Mouse (Mus musculus) heart, embryonic 15.5 days (tissue): ENCODE measurements at regions not wholly inside any gene's neighbourhood (a gene's known extent, or its start where the extent isn't known, plus 50 kb on each side); places are given as distances from the start of the nearest gene placed in this dataset.

Experiments used
- ATAC-seq: fragments of 200-750 bp; cut with Nextera tagmentation; replicated peaks from 2 replicates; pipeline ENCODE4 v1.8.0; 2017; ENCODE audit warnings: low read depth, moderate TSS enrichment; ENCODE audit not compliant: insufficient number of reproducible peaks, insufficient read depth, low FRiP score
- H3K27ac ChIP-seq: fragments of 300-500 bp; sonication (generic); 2 replicates; pipeline ENCODE4 v1.5.1; 2015; ENCODE audit warnings: mild to moderate bottlenecking, inconsistent platforms
- H3K27me3 ChIP-seq: fragments of 300-500 bp; sonication (generic); 2 replicates; pipeline ENCODE4 v1.6.1; 2015; ENCODE audit warnings: inconsistent platforms
- H3K36me3 ChIP-seq: fragments of 300-500 bp; sonication (generic); 2 replicates; pipeline ENCODE4 v1.6.1; 2015; ENCODE audit warnings: mild to moderate bottlenecking, inconsistent platforms
- H3K4me1 ChIP-seq: fragments of 300-500 bp; sonication (generic); replicated peaks from 2 replicates; pipeline ENCODE4 v1.6.1; 2015; ENCODE audit warnings: inconsistent platforms
- H3K4me2 ChIP-seq: fragments of 300-500 bp; sonication (generic); 2 replicates; pipeline ENCODE4 v1.6.1; 2015; ENCODE audit warnings: inconsistent platforms, mild to moderate bottlenecking, moderate library complexity
- H3K4me3 ChIP-seq: fragments of 300-500 bp; sonication (generic); 2 replicates; pipeline ENCODE4 v1.5.1; 2015; ENCODE audit warnings: mild to moderate bottlenecking, inconsistent platforms
- H3K9ac ChIP-seq: fragments of 300-500 bp; sonication (generic); 2 replicates; pipeline ENCODE4 v1.6.1; 2015; ENCODE audit warnings: mild to moderate bottlenecking, inconsistent platforms
- H3K9me3 ChIP-seq: fragments of 300-500 bp; sonication (generic); replicated peaks from 2 replicates; pipeline ENCODE4 v1.6.1; 2016; ENCODE audit warnings: inconsistent platforms
- WGBS: fragments of 180-500 bp; shearing (Covaris S2); methylation state at CpG from one replicate; pipeline ENCODE4 v1.1.7; 2015; ENCODE audit warnings: mixed read lengths; 5-methylcytosine and 5-hydroxymethylcytosine counted together

DNA sequence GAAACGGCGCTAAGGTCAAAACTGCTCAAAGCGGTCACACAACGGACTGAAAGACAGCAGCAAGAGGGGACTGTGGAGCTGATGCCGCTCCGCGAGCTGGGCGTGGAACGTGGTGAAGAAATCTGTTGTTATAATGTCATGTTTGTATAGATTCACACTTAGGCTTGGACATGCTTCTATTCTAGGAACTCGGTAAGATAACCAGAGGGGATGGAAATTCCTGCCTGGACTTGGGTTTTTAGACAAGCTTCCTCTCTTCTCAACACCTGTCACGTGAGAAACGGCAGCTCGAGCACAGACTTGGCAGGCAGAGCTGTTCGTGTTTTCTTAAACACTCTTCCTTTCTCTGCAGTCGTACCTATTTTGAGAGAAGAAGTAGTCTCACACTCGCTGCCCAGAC lies 307.5 kb downstream of the Ndfip2 start:
- 0 out of 2 replicates have a peak overlapping the region, but pooled peaks have one; percentile 21 for H3K9ac ChIP-seq
- H3K27ac ChIP-seq = peak overlapping the region; percentile 90
- peak overlapping the region; percentile 41 for H3K4me3 ChIP-seq
- peak; percentile 76 for ATAC-seq
- no peaks in the 10 kb centered on the region for H3K9me3 ChIP-seq
- H3K27me3 ChIP-seq = no peaks in the 10 kb centered on the region
- H3K4me1 ChIP-seq = 0 out of 2 replicates have a peak, but pooled peaks cover 2% of the 10 kb centered on the region
- no peaks in the 10 kb centered on the region for H3K36me3 ChIP-seq
- H3K4me2 ChIP-seq = peak overlapping the region; percentile 61
- 22% methylated on average over 16 of the region's 16 CpGs for WGBS

DNA sequence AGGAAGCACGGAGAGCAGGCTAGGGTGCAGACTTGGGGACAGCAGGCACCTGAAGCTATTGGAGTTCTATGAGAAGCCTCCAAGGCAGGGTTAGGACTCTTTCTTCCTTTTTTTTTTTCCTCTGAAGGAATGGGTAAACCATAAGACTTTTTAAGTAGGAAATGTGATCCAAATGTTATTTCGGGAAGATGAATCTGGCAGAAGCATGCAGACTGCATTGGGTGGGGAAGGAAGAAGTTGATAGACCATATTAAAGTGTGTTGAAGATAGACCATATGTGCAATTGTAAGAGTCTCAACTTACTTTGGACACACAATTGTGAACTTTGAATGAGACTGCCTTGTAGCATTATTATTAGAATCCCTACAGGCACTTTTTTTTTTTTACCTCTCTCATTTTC lies 304.5 kb downstream of the Ndfip2 start:
- Histone ChIP-seq H3K4me1 (0 out of 2 replicates have a peak, but pooled peaks cover 2% of the 10 kb centered on the region), H3K9ac (no peak overlapping the region), H3K36me3 (no peaks in the 10 kb centered on the region), H3K4me3 (no peak overlapping the region), H3K27me3 (no peaks in the 10 kb centered on the region), H3K27ac (no peak overlapping the region), H3K9me3 (no peaks in the 10 kb centered on the region), H3K4me2 (no peak overlapping the region)
- 92% methylated on average over 2 of the region's 2 CpGs for WGBS
- no peak for ATAC-seq

DNA sequence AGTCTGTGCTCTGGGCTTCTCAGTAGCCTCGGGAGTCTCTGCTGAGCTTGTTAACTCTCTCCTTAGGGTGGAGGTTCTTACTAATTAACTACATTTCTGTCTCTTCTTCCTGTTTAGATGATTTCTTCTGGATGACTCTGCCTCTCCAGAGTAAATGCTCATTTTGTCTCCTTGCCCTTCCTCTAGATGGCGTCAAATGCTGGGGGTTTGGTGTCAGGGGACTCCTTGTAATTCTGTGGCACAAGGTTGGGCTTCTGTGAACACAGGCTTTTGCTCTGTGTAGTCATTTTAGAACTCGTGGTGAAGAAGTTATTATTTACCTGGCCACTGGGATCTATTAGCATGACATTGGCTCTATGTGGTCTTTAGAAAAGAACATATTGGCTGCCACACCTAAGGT lies 298.4 kb downstream of the Ndfip2 start:
- H3K27me3 ChIP-seq = no peaks in the 10 kb centered on the region
- H3K9ac ChIP-seq = no peak overlapping the region
- H3K9me3 ChIP-seq = no peaks in the 10 kb centered on the region
- H3K4me2 ChIP-seq = no peak overlapping the region
- H3K36me3 ChIP-seq = no peaks in the 10 kb centered on the region
- H3K4me3 ChIP-seq = no peak overlapping the region
- ATAC-seq = no peak
- WGBS = 54% methylated on average over 3 of the region's 3 CpGs
- 0 out of 2 replicates have a peak, but pooled peaks cover 4% of the 10 kb centered on the region for H3K4me1 ChIP-seq
- H3K27ac ChIP-seq = no peak overlapping the region

DNA sequence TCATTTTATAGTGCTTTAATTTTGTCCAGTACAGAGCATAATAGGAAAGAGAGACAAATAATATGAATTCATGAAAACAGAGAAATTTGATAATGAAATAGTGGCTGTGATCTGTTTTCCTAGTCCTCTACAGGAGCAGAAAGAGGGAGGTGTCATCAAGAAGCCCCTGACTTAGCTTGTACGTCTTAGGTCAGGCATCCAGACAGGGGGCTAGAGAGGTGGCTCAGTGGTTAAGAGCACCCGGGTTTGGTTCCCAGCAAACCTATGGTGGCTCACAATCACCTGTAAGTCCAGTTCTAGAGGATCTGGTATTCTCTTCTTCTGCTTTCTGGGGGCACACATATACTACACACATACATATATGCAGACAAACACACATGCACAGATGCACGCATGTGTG lies 285.7 kb downstream of the Ndfip2 start:
- Histone ChIP-seq H3K4me2 (no peak overlapping the region), H3K27me3 (no peaks in the 10 kb centered on the region), H3K4me3 (no peak overlapping the region), H3K9ac (no peak overlapping the region), H3K9me3 (no peaks in the 10 kb centered on the region), H3K27ac (no peak overlapping the region), H3K36me3 (no peaks in the 10 kb centered on the region), H3K4me1 (0 out of 2 replicates have a peak, but pooled peaks cover 3% of the 10 kb centered on the region)
- no peak for ATAC-seq
- 88% methylated on average over 3 of the region's 3 CpGs for WGBS

DNA sequence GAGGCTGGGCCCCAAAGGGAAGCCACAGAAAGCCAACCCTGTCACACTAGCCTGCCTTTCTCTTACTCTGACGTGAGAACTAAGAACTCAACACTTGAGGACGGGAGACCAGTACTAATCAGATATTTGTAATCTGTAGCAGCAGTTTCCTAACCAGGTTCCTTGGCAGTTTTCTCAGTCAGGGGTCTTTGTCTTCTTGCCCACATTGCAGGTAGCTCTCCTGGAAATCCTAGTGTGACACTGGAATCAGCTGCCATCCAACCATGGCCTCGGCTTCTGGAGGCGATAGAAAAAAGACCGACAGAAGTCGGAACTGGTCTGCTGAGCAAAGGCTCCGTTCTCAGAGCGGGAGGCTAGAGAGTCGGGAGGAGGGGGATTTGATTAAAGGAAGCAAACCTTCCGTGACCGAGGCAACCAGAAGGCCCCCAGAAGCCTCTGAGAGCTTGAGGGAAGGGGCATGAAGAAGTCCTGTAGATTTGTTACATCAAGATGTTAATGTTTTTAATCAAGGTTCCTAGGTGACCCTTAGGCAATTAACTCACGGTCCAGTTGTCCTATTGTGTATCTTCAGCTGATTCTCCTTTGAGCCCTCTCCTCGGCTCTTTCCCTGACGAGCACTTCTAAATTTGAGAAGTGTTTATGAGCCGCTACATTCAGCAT lies 284.2 kb downstream of the Ndfip2 start:
- Histone ChIP-seq H3K4me3 (peak overlapping the region; percentile 23), H3K27ac (no peak overlapping the region), H3K4me1 (0 out of 2 replicates have a peak, but pooled peaks cover 3% of the 10 kb centered on the region), H3K27me3 (no peaks in the 10 kb centered on the region), H3K9me3 (no peaks in the 10 kb centered on the region), H3K4me2 (peak overlapping the region; percentile 49), H3K36me3 (no peaks in the 10 kb centered on the region), H3K9ac (no peak overlapping the region)
- WGBS = 27% methylated on average over 15 of the region's 15 CpGs
- ATAC-seq = no peak

DNA sequence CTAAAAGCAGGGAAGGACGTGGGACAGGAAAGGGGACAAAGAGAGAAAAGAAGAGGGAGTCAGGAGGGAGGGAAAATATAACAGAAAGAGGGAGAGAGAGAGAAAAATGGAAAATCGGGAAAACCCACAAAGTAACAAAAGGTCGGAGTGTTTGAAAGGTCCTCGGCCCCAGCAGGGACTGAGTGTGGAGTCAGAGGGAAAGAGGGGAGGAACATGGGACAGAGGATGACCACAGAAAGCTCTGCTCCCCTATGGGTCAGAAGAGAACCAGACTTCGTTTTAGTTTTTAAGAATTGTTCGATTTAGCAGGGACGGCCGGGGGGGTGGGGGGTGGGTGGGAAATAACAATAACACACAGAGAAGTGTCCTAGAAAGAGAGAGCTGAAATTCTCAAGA lies 283.7 kb downstream of the Ndfip2 start:
- H3K36me3 ChIP-seq = no peaks in the 10 kb centered on the region
- no peaks in the 10 kb centered on the region for H3K27me3 ChIP-seq
- ATAC-seq = no peak
- WGBS = 70% methylated on average over 8 of the region's 8 CpGs
- no peak overlapping the region for H3K4me2 ChIP-seq
- no peak overlapping the region for H3K9ac ChIP-seq
- no peak overlapping the region for H3K27ac ChIP-seq
- no peaks in the 10 kb centered on the region for H3K9me3 ChIP-seq
- H3K4me3 ChIP-seq = no peak overlapping the region
- 0 out of 2 replicates have a peak, but pooled peaks cover 3% of the 10 kb centered on the region for H3K4me1 ChIP-seq

DNA sequence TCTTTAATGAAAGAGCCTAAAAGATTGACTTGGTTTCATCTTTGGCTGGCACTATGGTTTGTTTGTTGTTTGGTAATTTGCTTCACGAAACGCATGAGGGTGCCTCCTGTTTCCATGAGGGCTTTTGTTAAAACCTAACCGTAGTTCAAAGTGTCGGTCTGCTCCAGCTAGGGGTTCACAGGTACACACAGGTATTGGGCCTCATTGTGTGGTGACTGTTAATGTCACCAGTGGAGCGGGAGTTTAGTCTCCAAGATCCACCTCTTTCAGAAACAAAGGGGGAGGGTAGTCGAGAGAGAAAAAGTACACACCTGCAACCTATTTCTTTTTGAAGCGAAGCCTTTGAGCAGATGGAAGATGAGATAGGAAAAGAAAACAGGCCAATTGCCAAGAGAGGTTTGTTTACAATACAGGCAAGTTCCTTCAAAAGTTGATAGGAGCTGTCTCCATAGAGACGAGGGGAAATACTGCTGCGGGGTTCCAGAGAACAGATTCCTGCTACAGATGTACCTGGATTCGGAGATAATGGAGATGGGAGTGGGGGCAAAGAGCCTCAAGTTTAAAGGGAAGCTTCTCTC lies 273.9 kb downstream of the Ndfip2 start:
- H3K27me3 ChIP-seq = no peaks in the 10 kb centered on the region
- no peaks in the 10 kb centered on the region for H3K36me3 ChIP-seq
- WGBS = 60% methylated on average over 10 of the region's 10 CpGs
- ATAC-seq = no peak
- H3K4me1 ChIP-seq = no peaks in the 10 kb centered on the region
- no peak overlapping the region for H3K4me2 ChIP-seq
- H3K27ac ChIP-seq = no peak overlapping the region
- no peak overlapping the region for H3K4me3 ChIP-seq
- 0 out of 2 replicates have a peak, but pooled peaks cover 5% of the 10 kb centered on the region for H3K9me3 ChIP-seq
- H3K9ac ChIP-seq = no peak overlapping the region

DNA sequence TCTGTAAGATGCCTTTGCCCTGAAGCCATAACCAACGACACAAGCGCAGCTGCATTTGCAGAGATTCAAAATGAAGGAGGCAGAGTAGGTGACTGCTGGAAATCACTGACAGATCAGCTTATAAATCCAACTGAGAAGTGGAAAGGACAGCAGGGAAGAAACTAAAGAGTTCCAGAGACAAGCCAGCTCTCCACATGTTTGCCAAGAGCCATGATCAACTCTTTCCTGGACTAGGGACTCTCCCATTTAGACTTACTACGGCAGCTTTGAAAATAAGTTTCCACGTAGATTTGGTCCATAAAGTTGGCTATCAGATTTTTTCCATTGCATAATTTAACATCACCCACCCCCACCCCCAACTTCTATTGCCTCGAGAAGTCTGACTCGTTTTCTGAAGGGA lies 269.7 kb downstream of the Ndfip2 start:
- 79% methylated on average over 6 of the region's 6 CpGs for WGBS
- H3K9me3 ChIP-seq = no peaks in the 10 kb centered on the region
- no peaks in the 10 kb centered on the region for H3K27me3 ChIP-seq
- no peak overlapping the region for H3K9ac ChIP-seq
- ATAC-seq = no peak
- H3K4me3 ChIP-seq = no peak overlapping the region
- H3K27ac ChIP-seq = no peak overlapping the region
- H3K36me3 ChIP-seq = no peaks in the 10 kb centered on the region
- no peak overlapping the region for H3K4me2 ChIP-seq
- H3K4me1 ChIP-seq = no peaks in the 10 kb centered on the region

DNA sequence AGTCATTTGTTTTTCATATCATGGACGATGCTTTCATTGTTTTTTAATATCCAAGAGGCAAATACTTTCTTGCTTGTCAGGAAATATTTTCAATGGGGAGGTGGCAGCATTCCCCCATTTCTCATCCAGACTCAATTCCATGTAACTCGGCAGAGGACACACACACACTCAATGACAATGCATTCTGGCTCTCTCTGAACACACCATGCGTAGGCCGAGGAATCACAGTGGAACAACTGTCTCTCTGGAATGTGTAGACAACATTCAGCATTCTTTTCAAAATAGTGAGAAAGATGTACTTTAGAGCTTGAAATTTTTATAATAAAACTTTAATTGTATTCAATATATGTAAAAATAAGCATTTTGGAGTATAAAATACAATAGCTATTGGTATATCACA lies 265.5 kb downstream of the Ndfip2 start:
- Histone ChIP-seq H3K27ac (no peak overlapping the region), H3K4me3 (no peak overlapping the region), H3K9ac (no peak overlapping the region), H3K27me3 (no peaks in the 10 kb centered on the region), H3K9me3 (no peaks in the 10 kb centered on the region), H3K4me2 (no peak overlapping the region), H3K36me3 (no peaks in the 10 kb centered on the region), H3K4me1 (peaks cover 6% of the 10 kb centered on the region; the same call in 1 of the 2 replicates)
- 84% methylated on average over 4 of the region's 4 CpGs for WGBS
- ATAC-seq = no peak

DNA sequence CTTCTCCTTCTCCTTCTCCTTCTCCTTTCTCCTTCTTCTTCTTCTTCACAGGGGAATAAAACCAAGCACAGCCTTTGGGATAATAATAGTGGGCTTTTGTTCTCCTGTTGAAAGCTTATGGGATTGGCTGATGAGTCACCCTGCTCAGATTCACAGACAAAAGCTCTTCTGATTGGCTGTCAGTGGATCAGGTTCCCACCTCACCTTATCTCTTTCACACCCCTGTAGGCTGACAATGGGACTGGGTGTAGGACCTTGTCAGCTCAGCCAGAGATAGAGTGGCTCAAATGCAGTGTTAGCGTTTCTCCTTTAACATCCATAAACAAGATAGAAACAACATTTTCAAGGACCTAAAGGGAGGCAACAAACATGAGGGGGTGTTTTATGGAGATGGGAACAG lies 263.9 kb downstream of the Ndfip2 start:
- peak overlapping the region; percentile 20; the same call in 1 of the 2 replicates for H3K27ac ChIP-seq
- no peak overlapping the region for H3K4me2 ChIP-seq
- no peaks in the 10 kb centered on the region for H3K9me3 ChIP-seq
- H3K36me3 ChIP-seq = no peaks in the 10 kb centered on the region
- no peak overlapping the region for H3K4me3 ChIP-seq
- peaks cover 6% of the 10 kb centered on the region; the same call in 1 of the 2 replicates for H3K4me1 ChIP-seq
- ATAC-seq = peak; percentile 74; the same call in 1 of the 2 replicates
- 22% methylated on average over 1 of the region's 1 CpGs for WGBS
- no peak overlapping the region for H3K9ac ChIP-seq
- H3K27me3 ChIP-seq = no peaks in the 10 kb centered on the region

DNA sequence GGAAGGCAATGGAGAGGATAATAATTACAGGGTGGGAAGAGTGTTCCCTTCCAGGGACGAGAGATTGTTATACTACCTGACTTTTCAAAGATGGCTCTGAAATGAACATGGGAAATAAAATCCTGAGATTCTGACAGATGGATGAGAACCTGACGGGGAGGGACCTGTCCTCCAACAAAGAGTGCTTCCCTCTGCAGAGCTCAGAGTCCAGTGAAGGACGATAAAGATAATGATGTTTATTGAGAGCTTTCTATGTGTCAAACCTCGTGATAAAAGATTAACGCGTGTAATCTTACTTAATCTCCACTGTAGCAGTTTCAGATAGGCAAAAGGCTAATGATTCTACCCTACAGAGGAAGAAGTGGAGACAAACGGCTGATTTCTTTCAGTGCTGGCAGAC lies 260.3 kb downstream of the Ndfip2 start:
- Histone ChIP-seq H3K9ac (no peak overlapping the region), H3K9me3 (no peaks in the 10 kb centered on the region), H3K4me3 (no peak overlapping the region), H3K27ac (no peak overlapping the region), H3K4me1 (peaks cover 11% of the 10 kb centered on the region), H3K36me3 (no peaks in the 10 kb centered on the region), H3K4me2 (no peak overlapping the region), H3K27me3 (no peaks in the 10 kb centered on the region)
- no peak for ATAC-seq
- WGBS = 41% methylated on average over 7 of the region's 7 CpGs

DNA sequence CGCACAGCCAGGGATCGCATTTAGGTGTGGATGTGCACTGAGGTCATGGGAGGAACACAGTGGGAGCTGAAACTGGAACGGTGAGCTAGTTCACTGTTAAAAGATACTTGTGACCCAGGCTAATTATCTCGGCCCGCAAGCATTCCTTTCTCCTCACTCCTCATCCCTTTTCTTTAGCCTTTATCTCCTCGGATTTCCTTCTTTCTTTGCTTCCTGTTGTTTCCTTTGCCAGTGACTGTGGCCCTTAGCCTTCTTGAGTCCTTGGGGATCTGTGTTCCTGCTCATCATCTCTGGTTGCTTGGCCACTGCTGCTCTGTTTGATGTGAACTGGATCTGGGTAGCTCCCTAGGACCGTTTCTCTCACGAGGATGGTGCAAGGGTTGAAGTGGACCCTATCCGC lies 256.0 kb downstream of the Ndfip2 start:
- Histone ChIP-seq H3K27ac (no peak overlapping the region), H3K9me3 (no peaks in the 10 kb centered on the region), H3K4me3 (no peak overlapping the region), H3K4me2 (no peak overlapping the region), H3K9ac (no peak overlapping the region), H3K27me3 (no peaks in the 10 kb centered on the region), H3K36me3 (no peaks in the 10 kb centered on the region), H3K4me1 (peaks cover 5% of the 10 kb centered on the region; the same call in 1 of the 2 replicates)
- no peak for ATAC-seq
- WGBS = 50% methylated on average over 9 of the region's 9 CpGs
